Mouse (Mus musculus) cortical plate, adult 2 months (tissue): ENCODE results near the gene Iqsec1.

ENCODE experiments used
- CTCF ChIP-seq: fragments of 200-500 bp; IDR thresholded peaks from 2 replicates; pipeline ENCODE4 v1.5.1; 2011; ENCODE audit warnings: mild to moderate bottlenecking, control low read depth, low read length; ENCODE audit not compliant: insufficient read depth; ENCODE audit errors: extremely low read depth
- POLR2A ChIP-seq: fragments of 200-500 bp; IDR thresholded peaks from 2 replicates; pipeline ENCODE4 v1.6.1; 2011; ENCODE audit warnings: mild to moderate bottlenecking, low read length, control low read depth; ENCODE audit not compliant: insufficient read depth; ENCODE audit errors: extremely low read depth

- TF ChIP-seq CTCF (no peak), POLR2A (no peak)
Measured at GRCm38 (mm10) chr6:90861370-90861769, 127.1 kb downstream of the Iqsec1 start.
